Mouse (Mus musculus): ENCODE results near the gene Gpr183.

- TF ChIP-seq CTCF (IDR thresholded peaks at IDR 0.05; ENCODE audit: low read depth, low read length): no peak
- no peak for TF ChIP-seq POLR2A (IDR thresholded peaks at IDR 0.05; ENCODE audit: extremely low read depth, insufficient read depth, low read length)
Observed at GRCm38 (mm10) chr14:122002224-122002623, 37.2 kb upstream of the Gpr183 start.

Data from liver, adult 2 months (tissue).